Mouse (Mus musculus): ENCODE results near the gene Col9a1. TPM values are rescaled to one million over a fixed set of nuclear protein-coding genes. Genes with fewer than 3 reads are reported as not detected.

The Col9a1 gene
- polyA plus RNA-seq, 1 experiment from 2014 or later: 12.7 TPM

- ATAC-seq (replicated peaks; ENCODE audit: low FRiP score): no peak
These were observed 49.7 kb downstream of the Col9a1 start for GRCm38 (mm10) chr1:24226941-24227711.

GRCm38 (mm10) chr1:24229552-24229951 is 52.1 kb downstream of the Col9a1 start:
- H3K4me3 ChIP-seq (ENCODE audit: low read depth, low read length): no peak overlapping the region
- H3K36me3 ChIP-seq (ENCODE audit: control insufficient read depth, insufficient read depth, low read length): no peaks in the 10 kb centered on the region
- no peak overlapping the region for H3K27ac ChIP-seq (ENCODE audit: low read depth, low read length)
- H3K9ac ChIP-seq (ENCODE audit: low read length): no peak overlapping the region
- no peak overlapping the region for H3K4me2 ChIP-seq (ENCODE audit: low read depth, low read length, severe bottlenecking)
- H3K9me3 ChIP-seq (ENCODE audit: control insufficient read depth, low read length): no peaks in the 10 kb centered on the region
- H3K27me3 ChIP-seq (ENCODE audit: control insufficient read depth, insufficient read depth, low read length): no peaks in the 10 kb centered on the region; the same call in 1 of the 2 replicates
- ATAC-seq (replicated peaks; ENCODE audit: low FRiP score) (no peak), DNase-seq (ENCODE audit: low spot score) (no peak)
- 79% methylated on average over 1 of the region's 1 CpGs for WGBS
- peaks cover 3% of the 10 kb centered on the region; the same call in 1 of the 2 replicates for H3K4me1 ChIP-seq (replicated peaks; ENCODE audit: control insufficient read depth, insufficient read depth, low read length)

More at GRCm38 (mm10) chr1:24226941-24227711, 49.7 kb downstream of the Col9a1 start:
- H3K4me2 ChIP-seq (ENCODE audit: low read depth, low read length, severe bottlenecking): no peak overlapping the region
- peaks cover 3% of the 10 kb centered on the region; the same call in 1 of the 2 replicates for H3K4me1 ChIP-seq (replicated peaks; ENCODE audit: control insufficient read depth, insufficient read depth, low read length)
- H3K9ac ChIP-seq (ENCODE audit: low read length): no peak overlapping the region
- H3K36me3 ChIP-seq (ENCODE audit: control insufficient read depth, insufficient read depth, low read length): no peaks in the 10 kb centered on the region
- WGBS: 93% methylated on average over 6 of the region's 6 CpGs
- no peak overlapping the region for H3K4me3 ChIP-seq (ENCODE audit: low read depth, low read length)
- H3K27ac ChIP-seq (ENCODE audit: low read depth, low read length): no peak overlapping the region
- H3K27me3 ChIP-seq (ENCODE audit: control insufficient read depth, insufficient read depth, low read length): no peaks in the 10 kb centered on the region
- DNase-seq (ENCODE audit: low spot score): no peak
- no peaks in the 10 kb centered on the region for H3K9me3 ChIP-seq (ENCODE audit: control insufficient read depth, low read length)

GRCm38 (mm10) chr1:24230428-24230827 is 53.0 kb downstream of the Col9a1 start:
- H3K27ac ChIP-seq (ENCODE audit: low read depth, low read length): no peak overlapping the region
- WGBS: 43% methylated on average over 8 of the region's 8 CpGs

GRCm38 (mm10) chr1:24231504-24232270 is 54.3 kb downstream of the Col9a1 start:
- Histone ChIP-seq H3K36me3 (ENCODE audit: control insufficient read depth, insufficient read depth, low read length) (no peaks in the 10 kb centered on the region), H3K4me3 (ENCODE audit: low read depth, low read length) (no peak overlapping the region), H3K9me3 (ENCODE audit: control insufficient read depth, low read length) (no peaks in the 10 kb centered on the region), H3K9ac (ENCODE audit: low read length) (no peak overlapping the region), H3K27me3 (ENCODE audit: control insufficient read depth, insufficient read depth, low read length) (peaks cover 2% of the 10 kb centered on the region; the same call in 1 of the 2 replicates), H3K27ac (ENCODE audit: low read depth, low read length) (no peak overlapping the region), H3K4me1 (replicated peaks; ENCODE audit: control insufficient read depth, insufficient read depth, low read length) (peaks cover 3% of the 10 kb centered on the region; the same call in 1 of the 2 replicates), H3K4me2 (ENCODE audit: low read depth, low read length, severe bottlenecking) (no peak overlapping the region)
- DNase-seq (ENCODE audit: low spot score) (no peak), ATAC-seq (replicated peaks; ENCODE audit: low FRiP score) (no peak)
- WGBS: 47% methylated on average over 3 of the region's 3 CpGs

More at GRCm38 (mm10) chr1:24230428-24230827, 53.0 kb downstream of the Col9a1 start:
- Histone ChIP-seq H3K9ac (ENCODE audit: low read length) (no peak overlapping the region), H3K9me3 (ENCODE audit: control insufficient read depth, low read length) (no peaks in the 10 kb centered on the region), H3K4me3 (ENCODE audit: low read depth, low read length) (no peak overlapping the region), H3K36me3 (ENCODE audit: control insufficient read depth, insufficient read depth, low read length) (no peaks in the 10 kb centered on the region), H3K4me2 (ENCODE audit: low read depth, low read length, severe bottlenecking) (no peak overlapping the region), H3K27me3 (ENCODE audit: control insufficient read depth, insufficient read depth, low read length) (peaks cover 2% of the 10 kb centered on the region; the same call in 1 of the 2 replicates), H3K4me1 (replicated peaks; ENCODE audit: control insufficient read depth, insufficient read depth, low read length) (peaks cover 3% of the 10 kb centered on the region; the same call in 1 of the 2 replicates)
- DNase-seq (ENCODE audit: low spot score) (no peak), ATAC-seq (replicated peaks; ENCODE audit: low FRiP score) (no peak)

GRCm38 (mm10) chr1:24236330-24236729 is 58.9 kb downstream of the Col9a1 start:
- ATAC-seq (replicated peaks; ENCODE audit: low FRiP score) (no peak), DNase-seq (ENCODE audit: low spot score) (no peak)
- Histone ChIP-seq H3K36me3 (ENCODE audit: control insufficient read depth, insufficient read depth, low read length) (no peaks in the 10 kb centered on the region), H3K4me3 (ENCODE audit: low read depth, low read length) (no peak overlapping the region), H3K4me2 (ENCODE audit: low read depth, low read length, severe bottlenecking) (no peak overlapping the region), H3K9me3 (ENCODE audit: control insufficient read depth, low read length) (no peaks in the 10 kb centered on the region), H3K27me3 (ENCODE audit: control insufficient read depth, insufficient read depth, low read length) (peaks cover 5% of the 10 kb centered on the region; the same call in 1 of the 2 replicates), H3K9ac (ENCODE audit: low read length) (no peak overlapping the region), H3K4me1 (replicated peaks; ENCODE audit: control insufficient read depth, insufficient read depth, low read length) (peaks cover 6% of the 10 kb centered on the region; the same call in 1 of the 2 replicates), H3K27ac (ENCODE audit: low read depth, low read length) (no peak overlapping the region)
- WGBS: 94% methylated on average over 1 of the region's 1 CpGs

GRCm38 (mm10) chr1:24240039-24240691 is 62.8 kb downstream of the Col9a1 start:
- H3K4me1 ChIP-seq (replicated peaks; ENCODE audit: control insufficient read depth, insufficient read depth, low read length): peaks cover 6% of the 10 kb centered on the region; the same call in 1 of the 2 replicates
- no peak overlapping the region for H3K27ac ChIP-seq (ENCODE audit: low read depth, low read length)
- H3K9me3 ChIP-seq (ENCODE audit: control insufficient read depth, low read length): no peaks in the 10 kb centered on the region
- H3K4me3 ChIP-seq (ENCODE audit: low read depth, low read length): no peak overlapping the region
- no peak overlapping the region for H3K9ac ChIP-seq (ENCODE audit: low read length)
- no peaks in the 10 kb centered on the region for H3K36me3 ChIP-seq (ENCODE audit: control insufficient read depth, insufficient read depth, low read length)
- ATAC-seq (replicated peaks; ENCODE audit: low FRiP score) (peak; percentile 77), DNase-seq (ENCODE audit: low spot score) (no peak)
- H3K27me3 ChIP-seq (ENCODE audit: control insufficient read depth, insufficient read depth, low read length): peaks cover 4% of the 10 kb centered on the region; the same call in 1 of the 2 replicates
- H3K4me2 ChIP-seq (ENCODE audit: low read depth, low read length, severe bottlenecking): no peak overlapping the region
- WGBS: 14% methylated on average over 8 of the region's 8 CpGs

- Histone ChIP-seq H3K4me3 (ENCODE audit: low read depth, low read length) (no peak overlapping the region), H3K4me2 (ENCODE audit: low read depth, low read length, severe bottlenecking) (no peak overlapping the region), H3K9me3 (ENCODE audit: control insufficient read depth, low read length) (no peaks in the 10 kb centered on the region), H3K27me3 (ENCODE audit: control insufficient read depth, insufficient read depth, low read length) (peaks cover 2% of the 10 kb centered on the region; the same call in 1 of the 2 replicates), H3K27ac (ENCODE audit: low read depth, low read length) (no peak overlapping the region), H3K36me3 (ENCODE audit: control insufficient read depth, insufficient read depth, low read length) (no peaks in the 10 kb centered on the region), H3K9ac (ENCODE audit: low read length) (no peak overlapping the region), H3K4me1 (replicated peaks; ENCODE audit: control insufficient read depth, insufficient read depth, low read length) (peaks cover 6% of the 10 kb centered on the region; the same call in 1 of the 2 replicates)
- ATAC-seq (replicated peaks; ENCODE audit: low FRiP score): no peak
- 85% methylated on average over 10 of the region's 10 CpGs for WGBS
- no peak for DNase-seq (ENCODE audit: low spot score)
These were observed 67.5 kb downstream of the Col9a1 start for GRCm38 (mm10) chr1:24244931-24245330.

GRCm38 (mm10) chr1:24245700-24246375 is 68.4 kb downstream of the Col9a1 start:
- no peaks in the 10 kb centered on the region for H3K36me3 ChIP-seq (ENCODE audit: control insufficient read depth, insufficient read depth, low read length)
- no peak overlapping the region for H3K4me2 ChIP-seq (ENCODE audit: low read depth, low read length, severe bottlenecking)
- peaks cover 2% of the 10 kb centered on the region; the same call in 1 of the 2 replicates for H3K27me3 ChIP-seq (ENCODE audit: control insufficient read depth, insufficient read depth, low read length)
- DNase-seq (ENCODE audit: low spot score) (no peak), ATAC-seq (replicated peaks; ENCODE audit: low FRiP score) (peak; percentile 76)
- H3K4me1 ChIP-seq (replicated peaks; ENCODE audit: control insufficient read depth, insufficient read depth, low read length): peaks cover 4% of the 10 kb centered on the region; the same call in 1 of the 2 replicates
- H3K4me3 ChIP-seq (ENCODE audit: low read depth, low read length): no peak overlapping the region
- 35% methylated on average over 13 of the region's 13 CpGs for WGBS
- H3K9ac ChIP-seq (ENCODE audit: low read length): no peak overlapping the region
- no peaks in the 10 kb centered on the region for H3K9me3 ChIP-seq (ENCODE audit: control insufficient read depth, low read length)
- no peak overlapping the region for H3K27ac ChIP-seq (ENCODE audit: low read depth, low read length)

Data from forebrain, embryonic 11.5 days (tissue).